Mouse (Mus musculus) small intestine, adult 2 months (tissue): ENCODE measurements at regions not wholly inside any gene's neighbourhood (a gene's known extent, or its start where the extent isn't known, plus 50 kb on each side); places are given as distances from the start of the nearest gene placed in this dataset.

Experiments used
- H3K27ac ChIP-seq: fragments of 200-500 bp; 2 replicates; pipeline ENCODE4 v1.5.1; 2012; ENCODE audit warnings: low read depth, low read length, control low read depth, inconsistent platforms; ENCODE audit not compliant: insufficient read depth
- H3K27me3 ChIP-seq: fragments of 200-500 bp; 2 replicates; pipeline ENCODE4 v1.6.1; 2012; ENCODE audit warnings: mild to moderate bottlenecking, moderate library complexity, low read length, inconsistent platforms; ENCODE audit not compliant: control insufficient read depth, insufficient read depth
- H3K36me3 ChIP-seq: fragments of 200-500 bp; 2 replicates; pipeline ENCODE4 v1.6.1; 2012; ENCODE audit warnings: mild to moderate bottlenecking, low read length, control low read depth, inconsistent platforms; ENCODE audit not compliant: control insufficient read depth, insufficient read depth
- H3K4me1 ChIP-seq: fragments of 200-500 bp; 2 replicates; pipeline ENCODE4 v1.6.1; 2012; ENCODE audit warnings: low read length, inconsistent platforms, mixed read lengths; ENCODE audit not compliant: control insufficient read depth, insufficient read depth, insufficient read length
- H3K4me3 ChIP-seq: fragments of 200-500 bp; 2 replicates; pipeline ENCODE4 v1.5.1; 2012; ENCODE audit warnings: low read depth, mild to moderate bottlenecking, control low read depth, inconsistent platforms, low read length, moderate library complexity
- CTCF ChIP-seq: fragments of 200-500 bp; IDR thresholded peaks from 2 replicates; pipeline ENCODE4 v1.5.1; 2012; ENCODE audit warnings: low read depth, mild to moderate bottlenecking, control low read depth, inconsistent platforms, low read length, moderate library complexity, mixed read lengths; ENCODE audit not compliant: insufficient replicate concordance, insufficient read length; ENCODE audit errors: extremely low read depth
- POLR2A ChIP-seq: fragments of 200-500 bp; IDR thresholded peaks from 2 replicates; pipeline ENCODE4 v1.6.1; 2012; ENCODE audit warnings: low read depth, mild to moderate bottlenecking, control low read depth, inconsistent platforms, low read length, moderate library complexity
- WGBS: fragments of 180-500 bp; shearing (Covaris S2); methylation state at CpG from one replicate; pipeline ENCODE4 v1.1.7; 2018; 5-methylcytosine and 5-hydroxymethylcytosine counted together

DNA sequence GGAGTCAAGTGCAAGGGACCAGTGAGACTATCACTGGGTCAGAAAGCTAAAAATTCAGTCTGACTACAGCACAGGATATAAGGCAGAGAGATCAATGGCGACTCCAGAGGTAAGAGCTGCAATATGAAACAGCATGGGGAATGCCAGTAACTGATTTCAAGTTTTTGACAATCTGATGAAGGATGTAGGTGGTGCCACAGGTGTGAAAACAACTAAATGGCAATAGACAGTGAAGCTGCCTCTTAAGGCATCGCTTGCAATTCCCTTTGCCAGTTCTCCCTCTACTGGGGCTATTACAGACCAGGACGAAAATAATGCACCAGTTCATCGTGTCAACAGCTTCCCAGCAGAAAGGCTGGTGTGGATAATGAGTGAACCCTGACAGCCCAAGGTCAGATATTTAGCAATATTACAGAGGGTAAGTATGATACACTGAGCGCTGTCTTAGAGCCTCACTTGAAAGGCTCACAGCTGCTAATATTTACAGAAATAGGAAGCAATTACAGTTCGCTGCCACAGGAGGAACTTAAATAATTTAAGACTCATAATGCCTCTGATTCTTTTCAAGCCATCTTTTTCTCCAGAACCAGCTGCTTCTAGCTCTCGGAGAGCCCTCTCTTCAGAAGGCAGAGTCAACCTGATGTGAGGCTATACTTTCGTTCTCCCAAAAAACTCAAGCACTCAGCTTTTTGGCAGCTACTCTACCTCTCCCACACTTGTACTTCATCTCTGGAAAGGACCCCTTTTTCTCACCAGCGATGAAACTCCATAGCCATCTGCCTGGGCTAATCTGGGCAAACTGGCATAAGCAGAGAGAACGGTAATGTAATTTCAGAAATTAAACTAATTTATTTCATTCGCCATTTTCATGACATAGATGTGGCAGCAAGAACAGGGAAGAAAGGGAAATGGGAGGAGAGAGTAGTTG is 139.9 kb downstream of the Mat2b start:
- Histone ChIP-seq H3K36me3 (no peaks in the 10 kb centered on the region), H3K4me3 (no peak overlapping the region), H3K27me3 (no peaks in the 10 kb centered on the region), H3K27ac (no peak overlapping the region), H3K4me1 (no peaks in the 10 kb centered on the region)
- TF ChIP-seq POLR2A, result no peak
- TF ChIP-seq CTCF, result no peak
- WGBS, result 73% methylated on average over 11 of the region's 11 CpGs

- no peak overlapping the region for H3K4me3 ChIP-seq
- no peak overlapping the region for H3K27ac ChIP-seq
- TF ChIP-seq POLR2A, result no peak
- TF ChIP-seq CTCF, result no peak
- no peaks in the 10 kb centered on the region for H3K27me3 ChIP-seq
- WGBS, result 68% methylated on average over 2 of the region's 2 CpGs
- no peaks in the 10 kb centered on the region for H3K36me3 ChIP-seq
- no peaks in the 10 kb centered on the region for H3K4me1 ChIP-seq
Measured at GRCm38 (mm10) chr11:40552054-40552453, 142.9 kb downstream of the Mat2b start.

- Histone ChIP-seq H3K27me3 (no peaks in the 10 kb centered on the region), H3K36me3 (no peaks in the 10 kb centered on the region), H3K4me3 (no peak overlapping the region), H3K4me1 (no peaks in the 10 kb centered on the region), H3K27ac (no peak overlapping the region)
- TF ChIP-seq POLR2A (no peak), CTCF (no peak)
- WGBS, result 76% methylated on average over 2 of the region's 2 CpGs
Measured at GRCm38 (mm10) chr11:40546596-40546995, 148.4 kb downstream of the Mat2b start.

- no peak for TF ChIP-seq POLR2A
- no peak for TF ChIP-seq CTCF
- WGBS, result 70% methylated on average over 1 of the region's 1 CpGs
- Histone ChIP-seq H3K36me3 (no peaks in the 10 kb centered on the region), H3K4me1 (no peaks in the 10 kb centered on the region), H3K27ac (no peak overlapping the region), H3K4me3 (no peak overlapping the region), H3K27me3 (no peaks in the 10 kb centered on the region)
Measured at GRCm38 (mm10) chr11:40545537-40545936, 149.5 kb downstream of the Mat2b start.

- Histone ChIP-seq H3K4me1 (no peaks in the 10 kb centered on the region), H3K4me3 (no peak overlapping the region), H3K36me3 (no peaks in the 10 kb centered on the region), H3K27me3 (no peaks in the 10 kb centered on the region), H3K27ac (no peak overlapping the region)
- WGBS, result 66% methylated on average over 3 of the region's 3 CpGs
- TF ChIP-seq POLR2A (no peak), CTCF (no peak)
Measured at GRCm38 (mm10) chr11:40540229-40540628, 154.8 kb downstream of the Mat2b start.

GRCm38 (mm10) chr11:40539776-40540175 is 155.2 kb downstream of the Mat2b start:
- H3K27me3 ChIP-seq, result no peaks in the 10 kb centered on the region
- 86% methylated on average over 11 of the region's 11 CpGs for WGBS
- TF ChIP-seq POLR2A (no peak), CTCF (no peak)

GRCm38 (mm10) chr11:40536236-40536765 is 158.7 kb downstream of the Mat2b start:
- 78% methylated on average over 14 of the region's 14 CpGs for WGBS

More at GRCm38 (mm10) chr11:40539776-40540175, 155.2 kb downstream of the Mat2b start:
- Histone ChIP-seq H3K4me3 (no peak overlapping the region), H3K4me1 (no peaks in the 10 kb centered on the region), H3K27ac (no peak overlapping the region), H3K36me3 (no peaks in the 10 kb centered on the region)

More at GRCm38 (mm10) chr11:40536236-40536765, 158.7 kb downstream of the Mat2b start:
- TF ChIP-seq CTCF (no peak), POLR2A (no peak)
- no peak overlapping the region for H3K27ac ChIP-seq
- H3K4me1 ChIP-seq, result no peaks in the 10 kb centered on the region
- no peak overlapping the region for H3K4me3 ChIP-seq
- no peaks in the 10 kb centered on the region for H3K36me3 ChIP-seq
- no peaks in the 10 kb centered on the region for H3K27me3 ChIP-seq
